Mouse (Mus musculus): ENCODE results near the gene Naa80. TPM values are rescaled to one million over a fixed set of nuclear protein-coding genes. Genes with fewer than 3 reads are reported as not detected.
A peak's percentile ranks its signal among the peaks of the same experiment; 100 is the strongest.

Naa80 gene
- polyA plus RNA-seq, 1 experiment from 2014 or later = 14.1 TPM

GRCm38 (mm10) chr9:107612191-107612944 is 33.7 kb downstream of the Naa80 start:
- peak overlapping the region; percentile 97 for H3K4me2 ChIP-seq (ENCODE audit: low read depth, low read length)
- H3K4me1 ChIP-seq (ENCODE audit: control insufficient read depth, low read depth, low read length) = peaks cover 12% of the 10 kb centered on the region
- no peaks in the 10 kb centered on the region for H3K27me3 ChIP-seq (ENCODE audit: control insufficient read depth, insufficient read depth, low read depth, low read length)
- H3K4me3 ChIP-seq (ENCODE audit: low read depth, low read length) = peak overlapping the region; percentile 62
- H3K9me3 ChIP-seq (replicated peaks; ENCODE audit: control insufficient read depth, low read length) = no peaks in the 10 kb centered on the region
- 4% methylated on average over 42 of the region's 48 CpGs for WGBS (ENCODE audit: insufficient replicate concordance)
- H3K27ac ChIP-seq (ENCODE audit: low read length) = peak overlapping the region; percentile 71
- H3K36me3 ChIP-seq (ENCODE audit: control insufficient read depth, insufficient read depth) = peaks cover 17% of the 10 kb centered on the region
- ATAC-seq (ENCODE audit: low read depth) = peak; percentile 95
- H3K9ac ChIP-seq (ENCODE audit: low read depth, low read length) = peak overlapping the region; percentile 75

- peak overlapping the region; percentile 57 for H3K9ac ChIP-seq (ENCODE audit: low read depth, low read length)
- H3K4me2 ChIP-seq (ENCODE audit: low read depth, low read length) = peak overlapping the region; percentile 97
- H3K27ac ChIP-seq (ENCODE audit: low read length) = peak overlapping the region; percentile 62
- ATAC-seq (ENCODE audit: low read depth) = no peak
- 9% methylated on average over 12 of the region's 12 CpGs for WGBS (ENCODE audit: insufficient replicate concordance)
- H3K27me3 ChIP-seq (ENCODE audit: control insufficient read depth, insufficient read depth, low read depth, low read length) = no peaks in the 10 kb centered on the region
- H3K4me1 ChIP-seq (ENCODE audit: control insufficient read depth, low read depth, low read length) = peaks cover 12% of the 10 kb centered on the region
- no peaks in the 10 kb centered on the region for H3K9me3 ChIP-seq (replicated peaks; ENCODE audit: control insufficient read depth, low read length)
- H3K4me3 ChIP-seq (ENCODE audit: low read depth, low read length) = peak overlapping the region; percentile 62
- H3K36me3 ChIP-seq (ENCODE audit: control insufficient read depth, insufficient read depth) = peaks cover 22% of the 10 kb centered on the region
These were observed 34.4 kb downstream of the Naa80 start for GRCm38 (mm10) chr9:107612945-107613569.

GRCm38 (mm10) chr9:107615035-107615434 is 36.3 kb downstream of the Naa80 start:
- H3K4me3 ChIP-seq (ENCODE audit: low read depth, low read length) = no peak overlapping the region
- no peak overlapping the region for H3K27ac ChIP-seq (ENCODE audit: low read length)
- H3K27me3 ChIP-seq (ENCODE audit: control insufficient read depth, insufficient read depth, low read depth, low read length) = no peaks in the 10 kb centered on the region
- no peaks in the 10 kb centered on the region for H3K9me3 ChIP-seq (replicated peaks; ENCODE audit: control insufficient read depth, low read length)
- peaks cover 31% of the 10 kb centered on the region for H3K4me1 ChIP-seq (ENCODE audit: control insufficient read depth, low read depth, low read length)
- 89% methylated on average over 4 of the region's 4 CpGs for WGBS (ENCODE audit: insufficient replicate concordance)
- H3K4me2 ChIP-seq (ENCODE audit: low read depth, low read length) = no peak overlapping the region
- no peak for ATAC-seq (ENCODE audit: low read depth)
- H3K36me3 ChIP-seq (ENCODE audit: control insufficient read depth, insufficient read depth) = peaks cover 29% of the 10 kb centered on the region
- H3K9ac ChIP-seq (ENCODE audit: low read depth, low read length) = no peak overlapping the region

- Histone ChIP-seq H3K9me3 (replicated peaks; ENCODE audit: control insufficient read depth, low read length) (no peaks in the 10 kb centered on the region), H3K36me3 (ENCODE audit: control insufficient read depth, insufficient read depth) (peaks cover 32% of the 10 kb centered on the region), H3K9ac (ENCODE audit: low read depth, low read length) (no peak overlapping the region), H3K4me3 (ENCODE audit: low read depth, low read length) (no peak overlapping the region), H3K4me1 (ENCODE audit: control insufficient read depth, low read depth, low read length) (peaks cover 25% of the 10 kb centered on the region), H3K27me3 (ENCODE audit: control insufficient read depth, insufficient read depth, low read depth, low read length) (no peaks in the 10 kb centered on the region), H3K4me2 (ENCODE audit: low read depth, low read length) (no peak overlapping the region), H3K27ac (ENCODE audit: low read length) (no peak overlapping the region)
- WGBS (ENCODE audit: insufficient replicate concordance) = 50% methylated on average over 2 of the region's 2 CpGs
- no peak for ATAC-seq (ENCODE audit: low read depth)
These were observed 38.8 kb downstream of the Naa80 start for GRCm38 (mm10) chr9:107617461-107617860.

- WGBS (ENCODE audit: insufficient replicate concordance) = 84% methylated on average over 6 of the region's 6 CpGs
- Histone ChIP-seq H3K4me2 (ENCODE audit: low read depth, low read length) (no peak overlapping the region), H3K9ac (ENCODE audit: low read depth, low read length) (no peak overlapping the region)
These were observed 39.4 kb downstream of the Naa80 start for GRCm38 (mm10) chr9:107618098-107618497.

GRCm38 (mm10) chr9:107618778-107619545 is 40.3 kb downstream of the Naa80 start:
- no peak overlapping the region for H3K4me2 ChIP-seq (ENCODE audit: low read depth, low read length)
- peaks cover 19% of the 10 kb centered on the region for H3K4me1 ChIP-seq (ENCODE audit: control insufficient read depth, low read depth, low read length)
- no peak overlapping the region; the same call in 1 of the 2 replicates for H3K9ac ChIP-seq (ENCODE audit: low read depth, low read length)
- H3K9me3 ChIP-seq (replicated peaks; ENCODE audit: control insufficient read depth, low read length) = no peaks in the 10 kb centered on the region
- 47% methylated on average over 13 of the region's 13 CpGs for WGBS (ENCODE audit: insufficient replicate concordance)
- H3K27me3 ChIP-seq (ENCODE audit: control insufficient read depth, insufficient read depth, low read depth, low read length) = no peaks in the 10 kb centered on the region
- peak; percentile 77 for ATAC-seq (ENCODE audit: low read depth)
- peaks cover 32% of the 10 kb centered on the region for H3K36me3 ChIP-seq (ENCODE audit: control insufficient read depth, insufficient read depth)
- H3K4me3 ChIP-seq (ENCODE audit: low read depth, low read length) = no peak overlapping the region
- H3K27ac ChIP-seq (ENCODE audit: low read length) = peak overlapping the region; percentile 87

More at GRCm38 (mm10) chr9:107618098-107618497, 39.4 kb downstream of the Naa80 start:
- no peak overlapping the region for H3K4me3 ChIP-seq (ENCODE audit: low read depth, low read length)
- no peaks in the 10 kb centered on the region for H3K27me3 ChIP-seq (ENCODE audit: control insufficient read depth, insufficient read depth, low read depth, low read length)
- H3K9me3 ChIP-seq (replicated peaks; ENCODE audit: control insufficient read depth, low read length) = no peaks in the 10 kb centered on the region
- H3K27ac ChIP-seq (ENCODE audit: low read length) = peak overlapping the region; percentile 87
- no peak for ATAC-seq (ENCODE audit: low read depth)
- H3K4me1 ChIP-seq (ENCODE audit: control insufficient read depth, low read depth, low read length) = peaks cover 20% of the 10 kb centered on the region
- H3K36me3 ChIP-seq (ENCODE audit: control insufficient read depth, insufficient read depth) = peaks cover 32% of the 10 kb centered on the region

- WGBS (ENCODE audit: insufficient replicate concordance) = 63% methylated on average over 13 of the region's 13 CpGs
- H3K36me3 ChIP-seq (ENCODE audit: control insufficient read depth, insufficient read depth) = peaks cover 32% of the 10 kb centered on the region
- H3K4me3 ChIP-seq (ENCODE audit: low read depth, low read length) = no peak overlapping the region
- H3K27me3 ChIP-seq (ENCODE audit: control insufficient read depth, insufficient read depth, low read depth, low read length) = no peaks in the 10 kb centered on the region
- H3K9ac ChIP-seq (ENCODE audit: low read depth, low read length) = no peak overlapping the region
- H3K27ac ChIP-seq (ENCODE audit: low read length) = peak overlapping the region; percentile 87
- no peaks in the 10 kb centered on the region for H3K9me3 ChIP-seq (replicated peaks; ENCODE audit: control insufficient read depth, low read length)
- H3K4me1 ChIP-seq (ENCODE audit: control insufficient read depth, low read depth, low read length) = peaks cover 19% of the 10 kb centered on the region
- H3K4me2 ChIP-seq (ENCODE audit: low read depth, low read length) = no peak overlapping the region
- ATAC-seq (ENCODE audit: low read depth) = no peak
These were observed 40.8 kb downstream of the Naa80 start for GRCm38 (mm10) chr9:107619546-107619879.

GRCm38 (mm10) chr9:107620954-107621353 is 42.3 kb downstream of the Naa80 start:
- Histone ChIP-seq H3K4me1 (ENCODE audit: control insufficient read depth, low read depth, low read length) (peaks cover 31% of the 10 kb centered on the region), H3K27me3 (ENCODE audit: control insufficient read depth, insufficient read depth, low read depth, low read length) (no peaks in the 10 kb centered on the region), H3K4me2 (ENCODE audit: low read depth, low read length) (no peak overlapping the region), H3K9ac (ENCODE audit: low read depth, low read length) (no peak overlapping the region), H3K9me3 (replicated peaks; ENCODE audit: control insufficient read depth, low read length) (no peaks in the 10 kb centered on the region), H3K4me3 (ENCODE audit: low read depth, low read length) (no peak overlapping the region), H3K36me3 (ENCODE audit: control insufficient read depth, insufficient read depth) (peaks cover 29% of the 10 kb centered on the region), H3K27ac (ENCODE audit: low read length) (no peak overlapping the region)
- ATAC-seq (ENCODE audit: low read depth) = no peak

Measured in liver, embryonic 16.5 days (tissue).